Mouse (Mus musculus): ENCODE data around the gene Adgrl3.

DNA sequence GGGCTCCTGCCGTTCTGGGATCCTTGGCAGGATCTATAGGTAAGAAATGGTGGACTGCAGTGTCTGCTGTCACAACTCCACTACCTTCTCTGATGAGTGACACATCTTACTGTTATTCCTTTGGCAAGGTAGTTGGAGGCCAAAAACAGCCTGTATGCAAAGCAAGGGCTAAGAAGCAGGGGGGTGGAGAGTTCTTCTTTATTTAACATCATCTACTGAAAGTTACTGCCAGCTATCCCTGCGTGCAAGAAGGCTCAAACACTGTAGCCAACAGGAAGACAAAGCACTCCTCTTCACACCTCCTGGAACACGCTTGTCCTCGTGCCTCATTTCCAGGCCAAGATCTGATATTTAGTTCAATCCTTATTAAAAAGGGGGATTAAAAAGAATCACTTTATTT lies 26.2 kb downstream of the Adgrl3 start:
- TF ChIP-seq POLR2A (IDR thresholded peaks at IDR 0.05; ENCODE audit: low read depth, low read length) (no peak), CTCF (conservative IDR thresholded peaks at IDR 0.05; ENCODE audit: insufficient read depth, insufficient read length, low read depth, low read length) (no peak)
